Mouse (Mus musculus) C2C12 (cell line): ENCODE data around the gene 1700113H08Rik.

Experiments used
- CTCF ChIP-seq: IDR thresholded peaks from one replicate; pipeline ENCODE4 v1.5.1; 2011; ENCODE audit not compliant: control insufficient read depth, insufficient read depth, insufficient read length
- FOSL1 ChIP-seq: IDR thresholded peaks from one replicate; pipeline ENCODE4 v1.8.0; 2011; ENCODE audit warnings: mild to moderate bottlenecking, low read length; ENCODE audit not compliant: poor library complexity, insufficient read depth, severe bottlenecking

DNA sequence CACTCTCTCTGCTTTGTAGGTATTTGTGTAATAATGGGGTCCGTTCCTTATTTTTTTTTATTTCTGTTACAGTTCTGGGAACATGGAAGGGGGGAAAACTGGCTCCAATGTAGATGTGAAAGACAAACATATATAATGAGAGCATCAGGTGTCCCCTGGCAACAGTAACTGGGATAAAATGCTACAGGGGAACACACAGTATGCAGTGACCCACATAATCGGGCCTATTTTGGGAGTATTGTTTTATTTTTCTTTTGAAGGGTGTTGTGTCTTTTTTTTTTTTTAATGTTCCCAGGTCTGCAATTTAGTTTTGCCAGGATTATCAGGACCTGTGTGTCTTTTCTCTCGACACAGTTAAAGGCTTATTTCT, 44.1 kb downstream of the 1700113H08Rik start:
- TF ChIP-seq CTCF (no peak), FOSL1 (no peak)
